Mouse (Mus musculus): Measurements from ENCODE around the gene Samd1.

Gene Samd1

GRCm38 (mm10) chr8:84012499-84013165 lies 15.2 kb downstream of the Samd1 start:
- peak; percentile 32 for DNase-seq

DNA sequence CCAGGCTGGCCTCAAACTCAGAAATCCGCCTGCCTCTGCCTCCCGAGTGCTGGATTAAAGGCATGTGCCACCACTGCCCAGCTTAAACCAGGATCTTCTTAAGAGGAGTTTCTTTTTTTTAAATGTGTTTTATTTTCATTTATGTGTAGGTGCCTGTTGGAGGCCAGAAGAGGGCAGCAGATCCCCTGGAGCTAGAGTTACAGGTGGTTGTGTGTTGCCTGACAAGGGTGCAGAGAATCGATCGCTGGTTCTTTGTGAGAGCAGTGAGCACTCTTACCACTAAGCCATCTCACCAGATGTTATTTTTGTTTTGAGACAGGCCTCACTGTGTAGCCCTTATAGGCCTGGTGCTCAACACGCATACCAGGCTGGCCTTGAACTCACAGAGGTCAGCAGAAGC lies 18.4 kb downstream of the Samd1 start:
- DNase-seq, result no peak

GRCm38 (mm10) chr8:84019738-84020137 lies 22.3 kb downstream of the Samd1 start:
- DNase-seq, result no peak

DNA sequence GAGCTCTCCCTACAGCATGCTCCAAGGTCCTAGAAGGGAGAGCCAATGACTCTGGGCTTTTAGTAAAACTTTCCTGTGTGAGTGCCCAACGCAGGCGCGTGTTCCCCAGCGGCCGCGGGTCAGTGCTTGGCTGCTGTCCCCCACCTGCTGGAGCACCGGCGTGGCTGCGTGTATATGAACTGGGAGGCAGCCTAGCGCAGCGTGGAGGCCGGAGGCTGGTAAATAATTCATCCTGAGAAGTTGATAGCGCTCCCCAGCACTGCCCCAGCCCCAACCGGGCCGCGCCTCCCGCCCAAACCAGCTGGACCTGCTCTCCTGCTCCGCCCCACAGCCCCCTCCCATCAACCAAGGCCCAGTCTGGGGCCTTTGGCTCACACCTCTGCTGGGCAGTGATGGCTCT lies 23.6 kb downstream of the Samd1 start, which contains the start of gene Palm3:
Gene Palm3 (plus strand): TSS at position 376 of the 400 bp plus-strand sequence.
- no peak for DNase-seq

DNA sequence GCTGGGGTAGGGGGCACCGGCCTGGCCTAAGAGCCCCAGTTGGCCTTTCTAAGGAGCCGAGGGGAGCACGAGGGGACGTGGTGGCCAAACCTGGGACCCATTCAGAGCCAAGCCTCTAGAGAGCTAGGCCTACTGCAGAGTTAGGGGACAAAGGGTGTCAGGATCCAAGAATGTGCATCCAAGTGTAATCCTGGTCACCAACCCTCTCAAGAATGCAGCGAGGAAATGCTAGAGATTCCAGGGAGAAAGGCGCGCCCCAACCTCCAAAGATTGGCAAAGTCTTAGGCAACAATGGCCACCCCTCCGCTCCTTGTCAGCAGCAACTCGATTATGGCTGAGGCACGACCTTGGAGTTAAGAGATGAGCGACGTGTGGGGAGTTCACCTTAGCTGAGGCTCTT lies 24.1 kb downstream of the Samd1 start:
- DNase-seq, result no peak

GRCm38 (mm10) chr8:84023085-84023484 lies 25.6 kb downstream of the Samd1 start:
- peak; percentile 87 for DNase-seq

DNA sequence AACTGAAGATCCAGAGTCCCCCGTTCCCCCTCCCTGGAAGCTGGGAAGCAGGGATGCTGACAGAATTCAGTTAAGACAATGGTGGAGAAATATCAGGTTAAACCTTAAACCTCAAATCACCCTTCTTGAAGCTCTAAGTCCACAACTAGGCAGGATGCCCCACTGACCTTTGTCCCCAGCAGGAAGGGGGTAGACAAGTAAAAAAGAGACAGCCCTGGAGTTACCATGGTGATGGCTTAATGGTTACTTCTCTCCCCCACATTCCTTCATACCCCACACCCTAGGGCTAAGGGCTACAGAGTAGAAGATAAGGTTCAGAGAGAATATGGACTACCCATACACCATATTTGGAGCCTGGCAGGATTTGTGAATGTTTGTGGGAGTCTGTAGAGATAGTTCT lies 26.2 kb downstream of the Samd1 start:
- DNase-seq, result no peak

GRCm38 (mm10) chr8:84024171-84024570 lies 26.7 kb downstream of the Samd1 start:
- peak; percentile 64 for DNase-seq

GRCm38 (mm10) chr8:84025863-84026262 lies 28.4 kb downstream of the Samd1 start:
- no peak for DNase-seq

GRCm38 (mm10) chr8:84027449-84027848 lies 30.0 kb downstream of the Samd1 start:
- no peak for DNase-seq

GRCm38 (mm10) chr8:84029272-84029671 lies 31.8 kb downstream of the Samd1 start:
- DNase-seq, result no peak

GRCm38 (mm10) chr8:84032777-84033176 lies 35.3 kb downstream of the Samd1 start:
- DNase-seq, result no peak

- DNase-seq, result no peak
Observed at GRCm38 (mm10) chr8:84038015-84038414, 40.5 kb downstream of the Samd1 start.

- peak; percentile 89 for DNase-seq
Observed at GRCm38 (mm10) chr8:84039050-84039449, 41.6 kb downstream of the Samd1 start.

DNA sequence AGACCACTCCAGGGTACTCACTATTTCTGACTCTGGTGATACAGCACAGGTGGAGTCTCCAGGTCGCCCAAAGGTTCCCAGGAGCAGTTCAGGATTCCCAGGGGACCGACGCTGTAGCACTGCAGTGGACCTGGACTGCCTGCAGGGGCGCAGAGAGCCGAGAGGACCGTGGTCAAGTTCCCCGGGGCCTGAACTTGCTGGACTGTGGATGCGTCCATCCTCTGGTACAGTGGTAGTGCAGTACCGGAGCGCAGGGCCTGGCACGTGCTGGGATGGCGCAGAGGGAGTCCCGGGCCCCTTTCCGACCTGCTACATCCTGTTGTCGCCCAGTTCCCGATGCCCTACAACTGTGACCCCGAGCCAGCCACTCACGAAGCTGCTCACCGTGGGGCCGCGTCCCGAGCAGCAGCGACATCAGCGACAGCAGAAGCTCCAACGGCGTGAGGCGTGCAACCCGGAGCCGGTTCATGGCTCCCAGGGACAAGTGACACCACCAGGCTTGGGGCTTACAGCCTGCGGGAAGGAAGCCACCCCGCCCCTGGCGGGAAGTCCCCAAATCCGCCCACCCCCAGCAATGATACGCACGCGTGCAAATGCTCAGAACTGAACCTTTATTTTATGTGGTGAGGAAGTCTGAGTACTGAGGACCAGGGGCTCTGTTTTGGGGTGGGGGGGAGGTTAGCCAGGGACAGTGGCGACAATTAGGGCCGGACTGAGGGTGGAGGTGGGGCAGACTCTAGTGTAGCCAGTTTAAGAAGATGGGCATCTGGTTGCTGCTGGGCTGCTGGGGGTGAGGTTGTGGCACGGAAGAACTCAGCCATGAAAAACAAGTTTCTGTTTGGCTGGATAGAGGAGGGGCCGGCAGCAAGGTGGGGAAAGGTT lies 44.8 kb downstream of the Samd1 start, which contains the start of gene Il27ra:
Gene Il27ra (minus strand): TSS at position 524 of the 882 bp plus-strand sequence.
- peak; percentile 79 for DNase-seq

GRCm38 (mm10) chr8:84042948-84043342 lies 45.5 kb downstream of the Samd1 start:
- DNase-seq, result peak; percentile 40

DNA sequence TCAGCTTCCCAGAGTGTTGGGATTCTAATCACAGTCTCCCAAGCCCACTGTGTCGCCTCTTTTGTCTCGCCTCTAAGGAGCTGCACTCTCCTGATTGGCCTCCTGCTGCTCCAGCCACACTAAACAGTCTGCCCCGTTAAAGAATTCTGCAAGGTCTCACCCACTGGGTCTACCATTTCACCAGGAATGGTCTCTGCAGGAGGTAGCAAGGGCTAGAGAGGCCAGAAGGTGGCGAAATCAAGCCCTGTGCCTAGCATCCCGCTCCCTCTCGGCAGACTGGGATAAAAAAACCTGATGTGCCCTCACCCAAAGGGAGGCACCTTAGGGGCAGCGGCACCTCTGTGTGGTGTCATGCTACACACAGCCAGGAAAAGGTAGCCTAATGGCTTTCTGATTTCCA lies 46.6 kb downstream of the Samd1 start:
- no peak for DNase-seq

GRCm38 (mm10) chr8:84044900-84045299 lies 47.4 kb downstream of the Samd1 start, which contains the start of gene Rln3:
Gene Rln3, minus strand, starts transcription at chr8:84045000.
- no peak for DNase-seq

DNA sequence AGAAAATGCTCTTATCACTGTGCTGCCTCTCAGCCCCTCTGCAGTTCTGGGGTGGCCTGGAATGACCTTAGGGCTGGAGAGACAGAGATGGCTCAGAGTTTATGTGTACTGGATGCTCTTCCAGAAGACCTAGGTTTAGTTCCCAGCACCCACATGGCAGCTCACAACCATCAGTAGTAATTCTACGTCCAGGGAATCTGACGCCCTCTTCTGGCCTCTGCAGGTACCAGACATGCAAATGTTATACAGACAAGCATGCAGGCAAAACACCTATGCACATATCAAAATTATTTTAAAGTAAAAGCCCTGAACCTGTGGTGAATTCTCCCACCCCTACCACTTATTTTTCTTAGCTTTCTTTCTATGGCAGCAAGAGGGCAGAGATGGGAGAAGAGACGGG lies 49.0 kb downstream of the Samd1 start:
- no peak for DNase-seq

GRCm38 (mm10) chr8:84048171-84048570 lies 50.7 kb downstream of the Samd1 start:
- no peak for DNase-seq
